Mouse (Mus musculus): ENCODE results near the gene Glrx2.

DNA sequence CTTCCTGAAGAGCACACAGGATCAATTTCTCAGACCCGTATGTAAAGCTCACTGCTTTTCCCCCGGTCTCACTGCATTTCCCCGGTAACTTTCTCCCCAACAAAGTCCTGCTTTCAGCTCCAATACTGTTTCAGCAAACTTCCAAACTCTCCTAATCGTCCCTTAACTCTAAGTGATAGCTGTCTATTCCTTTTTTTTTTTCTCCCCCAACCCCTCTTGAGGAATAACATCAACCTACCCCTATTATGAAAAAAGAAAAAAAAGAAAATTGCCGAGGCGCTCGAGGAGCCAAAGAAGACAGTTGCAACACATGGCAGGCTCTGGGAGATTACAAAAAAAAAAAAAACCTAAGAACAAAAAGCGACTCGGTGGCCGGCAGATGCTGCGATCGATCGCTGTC, 14.4 kb upstream of the Glrx2 start:
- TF ChIP-seq CTCF (IDR thresholded peaks at IDR 0.05; ENCODE audit: extremely low read depth, insufficient read depth, low read length) (no peak), POLR2A (IDR thresholded peaks at IDR 0.05; ENCODE audit: extremely low read depth, insufficient read depth, low read length) (no peak)

All from cortical plate, adult 2 months (tissue).